Mouse (Mus musculus): Measurements from ENCODE around the gene Phc3.

DNA sequence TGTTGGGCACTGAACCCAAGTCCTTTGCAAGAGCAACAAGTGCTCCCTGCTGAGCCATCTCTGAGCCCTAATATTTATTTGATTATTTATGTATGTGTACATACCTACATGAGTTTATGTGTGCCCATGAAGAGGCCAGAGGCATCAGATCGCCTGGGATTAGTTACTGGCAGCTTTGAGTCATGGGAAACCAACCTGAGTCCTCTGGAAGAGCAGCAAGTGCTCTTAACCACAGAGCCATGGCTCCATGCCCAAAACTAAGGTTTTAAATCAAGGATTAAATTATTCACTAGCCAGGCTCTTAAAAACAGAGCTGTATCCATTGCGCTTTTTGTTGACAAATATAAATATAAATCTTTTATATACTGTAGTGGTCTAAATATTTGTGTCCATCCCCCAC is 45.2 kb upstream of the Phc3 start:
- TF ChIP-seq CTCF (IDR thresholded peaks at IDR 0.05; ENCODE audit: borderline replicate concordance, extremely low read depth, insufficient read depth, insufficient read length) = no peak
- no peak for TF ChIP-seq POLR2A (IDR thresholded peaks at IDR 0.05; ENCODE audit: borderline replicate concordance, extremely low read depth, insufficient read depth, insufficient read length, poor library complexity, severe bottlenecking)

All from brain, embryonic 14.5 days (tissue).